Mouse (Mus musculus) cerebellum, adult 2 months (tissue): ENCODE results near the gene Hsd3b2.

Experiments used
- CTCF ChIP-seq: fragments of 200-500 bp; IDR thresholded peaks from 2 replicates; pipeline ENCODE4 v1.5.1; 2011; ENCODE audit warnings: low read depth, mild to moderate bottlenecking, control low read depth, low read length, moderate library complexity, borderline replicate concordance; ENCODE audit not compliant: insufficient read depth
- POLR2A ChIP-seq: fragments of 200-500 bp; IDR thresholded peaks from 2 replicates; pipeline ENCODE4 v1.6.1; 2011; ENCODE audit warnings: low read length, control low read depth, borderline replicate concordance; ENCODE audit not compliant: insufficient read depth

DNA sequence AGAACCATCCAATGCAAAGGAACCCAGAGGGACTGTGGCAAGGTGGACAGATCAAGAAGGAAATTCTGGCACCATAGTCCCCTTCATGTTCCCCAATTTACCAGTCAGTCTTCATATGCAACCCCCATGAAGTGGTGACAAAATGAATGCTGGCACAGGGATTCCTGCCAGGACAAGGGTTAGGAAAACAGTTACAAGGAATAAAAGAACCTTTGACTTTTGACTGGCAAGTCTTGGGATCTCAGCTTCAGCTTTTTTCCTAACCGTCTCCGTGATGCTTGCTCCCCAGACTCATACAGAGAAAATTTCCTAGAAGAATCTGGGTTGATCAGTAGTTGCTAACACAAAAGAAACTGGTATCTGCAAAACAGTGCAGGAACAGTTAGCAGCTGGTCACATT, 9.4 kb upstream of the Hsd3b2 start:
- TF ChIP-seq CTCF (no peak), POLR2A (no peak)
